Mouse (Mus musculus) stomach, postnatal 0 days (tissue): Measurements from ENCODE around the gene Alox5. TPM values are rescaled to one million over a fixed set of nuclear protein-coding genes. Genes with fewer than 3 reads are reported as not detected.

Experiments
- ATAC-seq: fragments of 200-750 bp; cut with Nextera tagmentation; 2 replicates; pipeline ENCODE4 v1.8.0; 2017; ENCODE audit not compliant: low FRiP score, low TSS enrichment
- DNase-seq: peaks from one replicate; pipeline ENCODE4 v3.0.0-alpha.2; 2016; ENCODE audit warnings: low spot score
- H3K27ac ChIP-seq: fragments of 300-500 bp; sonication (generic); replicated peaks from 2 replicates; pipeline ENCODE4 v1.5.1; 2014; ENCODE audit warnings: mild to moderate bottlenecking, control low read depth
- H3K27me3 ChIP-seq: fragments of 300-500 bp; sonication (generic); 2 replicates; pipeline ENCODE4 v1.6.1; 2014; ENCODE audit warnings: low read length; ENCODE audit not compliant: control insufficient read depth, insufficient read depth
- H3K36me3 ChIP-seq: fragments of 300-500 bp; sonication (generic); 2 replicates; pipeline ENCODE4 v1.6.1; 2014; ENCODE audit warnings: low read length, mixed read lengths; ENCODE audit not compliant: control insufficient read depth, insufficient read depth
- H3K4me1 ChIP-seq: fragments of 300-500 bp; sonication (generic); replicated peaks from 2 replicates; pipeline ENCODE4 v1.6.1; 2014; ENCODE audit warnings: antibody characterized with exemption; ENCODE audit not compliant: control insufficient read depth, insufficient read depth
- H3K4me2 ChIP-seq: fragments of 300-500 bp; sonication (generic); replicated peaks from 2 replicates; pipeline ENCODE4 v1.6.1; 2014; ENCODE audit warnings: low read depth, mild to moderate bottlenecking, control low read depth, moderate library complexity
- H3K4me3 ChIP-seq: fragments of 300-500 bp; sonication (generic); 2 replicates; pipeline ENCODE4 v1.5.1; 2014; ENCODE audit warnings: low read depth, low read length, control low read depth
- H3K9ac ChIP-seq: fragments of 300-500 bp; sonication (generic); 2 replicates; pipeline ENCODE4 v1.6.1; 2014; ENCODE audit warnings: mild to moderate bottlenecking, low read length, control low read depth, mixed read lengths
- H3K9me3 ChIP-seq: fragments of 300-500 bp; sonication (generic); 2 replicates; pipeline ENCODE4 v1.6.1; 2016; ENCODE audit warnings: low read length; ENCODE audit not compliant: control insufficient read depth
- CTCF ChIP-seq: IDR thresholded peaks from 2 replicates; pipeline ENCODE4 v1.5.1; 2016; ENCODE audit warnings: antibody characterized with exemption, low read depth, mild to moderate bottlenecking, moderate library complexity
- EP300 ChIP-seq: optimal IDR thresholded peaks from 2 replicates; pipeline ENCODE3; 2016; ENCODE audit warnings: antibody characterized with exemption
- WGBS: fragments of 180-500 bp; shearing (Covaris S2); extraction: QIAGEN DNeasy Blood & Tissue Kit; methylation state at CpG from one replicate; pipeline ENCODE4 v1.1.7; 2014; 5-methylcytosine and 5-hydroxymethylcytosine counted together
- polyA plus RNA-seq: library from polyadenylated mRNA; unstranded; fragments of >200 nt; fragmentation: Nextera tagmentation; extraction: Ambion mirVana; gene quantifications from 2 replicates; pipeline ENCODE4 v1.2.1, GENCODE M21; 2015

The Alox5 gene
- polyA plus RNA-seq, 1 experiment from 2014 or later, result 1.3 TPM

DNA sequence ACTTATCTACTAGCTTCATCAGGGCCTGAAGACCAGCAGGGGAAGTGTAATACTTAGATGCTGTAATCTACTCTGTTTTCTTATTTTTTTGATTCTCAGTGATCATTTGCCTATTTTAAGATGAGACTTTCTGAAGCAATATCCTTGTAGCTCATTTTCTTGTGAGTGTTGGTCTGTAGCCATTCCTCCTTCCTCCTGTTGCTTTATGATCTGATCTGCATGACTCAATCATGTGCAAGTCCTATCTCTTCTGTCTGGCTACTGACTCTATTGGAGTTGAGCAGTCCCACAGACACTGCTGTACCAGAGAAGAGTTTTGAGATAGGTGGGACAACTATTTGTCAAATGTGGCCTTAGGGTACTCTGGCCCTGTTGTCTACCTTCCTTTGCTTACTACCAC, 86.4 kb downstream of the Alox5 start:
- Histone ChIP-seq H3K9me3 (no peaks in the 10 kb centered on the region), H3K4me3 (no peak overlapping the region), H3K4me2 (no peak overlapping the region), H3K9ac (no peak overlapping the region), H3K4me1 (no peaks in the 10 kb centered on the region), H3K36me3 (no peaks in the 10 kb centered on the region; the same call in 1 of the 2 replicates), H3K27me3 (no peaks in the 10 kb centered on the region), H3K27ac (no peak overlapping the region)
- no peak for TF ChIP-seq EP300
- TF ChIP-seq CTCF, result no peak
- no peak for DNase-seq
- no peak for ATAC-seq

DNA sequence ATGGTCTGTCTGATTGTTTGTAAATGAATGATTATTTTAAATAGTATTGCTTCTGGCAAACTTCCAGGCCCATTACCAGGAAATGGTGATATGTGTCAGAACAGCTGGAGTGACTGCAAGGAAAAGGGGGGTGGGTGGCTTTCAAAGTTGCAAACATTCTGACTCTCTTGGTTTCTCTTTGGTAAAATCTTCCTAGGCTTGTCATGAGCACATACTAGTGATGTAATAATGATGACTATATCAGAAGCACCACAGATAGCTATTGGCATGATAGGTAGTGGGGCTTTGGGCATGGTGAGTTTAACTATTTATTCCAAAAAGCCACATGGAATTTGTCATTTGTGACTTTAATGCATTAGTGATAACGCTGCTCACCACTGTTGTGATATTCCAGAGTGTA, 86.8 kb downstream of the Alox5 start:
- Histone ChIP-seq H3K27ac (no peak overlapping the region), H3K4me3 (no peak overlapping the region), H3K4me1 (no peaks in the 10 kb centered on the region), H3K36me3 (no peaks in the 10 kb centered on the region; the same call in 1 of the 2 replicates), H3K4me2 (no peak overlapping the region), H3K27me3 (no peaks in the 10 kb centered on the region), H3K9me3 (no peaks in the 10 kb centered on the region), H3K9ac (no peak overlapping the region)
- no peak for TF ChIP-seq CTCF
- no peak for TF ChIP-seq EP300
- 67% methylated on average over 1 of the region's 1 CpGs for WGBS
- no peak for ATAC-seq
- DNase-seq, result no peak

DNA sequence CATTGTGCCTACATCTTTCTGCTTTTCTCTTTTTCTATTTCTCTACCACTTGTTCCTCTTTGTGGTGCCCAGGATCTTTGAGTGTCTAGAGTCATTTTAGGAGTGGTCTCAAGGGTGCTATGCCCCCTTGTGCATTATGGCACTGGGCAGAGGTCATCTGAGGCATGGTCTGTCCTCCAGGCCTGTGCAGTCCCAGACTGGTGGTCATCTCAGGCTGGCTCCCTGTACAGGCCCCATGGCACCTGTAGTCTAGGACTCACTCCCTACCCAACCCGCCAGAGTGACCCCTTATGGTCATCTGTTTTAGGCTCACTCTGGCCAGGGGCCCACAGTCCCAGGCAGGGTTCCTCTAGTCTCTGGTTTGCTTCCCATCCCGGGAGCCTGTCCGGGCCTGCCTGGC, 89.5 kb downstream of the Alox5 start:
- H3K4me3 ChIP-seq, result no peak overlapping the region
- DNase-seq (no peak), ATAC-seq (no peak)
- no peak overlapping the region for H3K27ac ChIP-seq
- no peaks in the 10 kb centered on the region for H3K27me3 ChIP-seq
- 87% methylated on average over 3 of the region's 3 CpGs for WGBS
- no peak overlapping the region for H3K4me2 ChIP-seq
- no peak overlapping the region for H3K9ac ChIP-seq
- no peaks in the 10 kb centered on the region; the same call in 1 of the 2 replicates for H3K36me3 ChIP-seq
- no peaks in the 10 kb centered on the region for H3K9me3 ChIP-seq
- H3K4me1 ChIP-seq, result no peaks in the 10 kb centered on the region
- TF ChIP-seq EP300, result no peak
- no peak for TF ChIP-seq CTCF

DNA sequence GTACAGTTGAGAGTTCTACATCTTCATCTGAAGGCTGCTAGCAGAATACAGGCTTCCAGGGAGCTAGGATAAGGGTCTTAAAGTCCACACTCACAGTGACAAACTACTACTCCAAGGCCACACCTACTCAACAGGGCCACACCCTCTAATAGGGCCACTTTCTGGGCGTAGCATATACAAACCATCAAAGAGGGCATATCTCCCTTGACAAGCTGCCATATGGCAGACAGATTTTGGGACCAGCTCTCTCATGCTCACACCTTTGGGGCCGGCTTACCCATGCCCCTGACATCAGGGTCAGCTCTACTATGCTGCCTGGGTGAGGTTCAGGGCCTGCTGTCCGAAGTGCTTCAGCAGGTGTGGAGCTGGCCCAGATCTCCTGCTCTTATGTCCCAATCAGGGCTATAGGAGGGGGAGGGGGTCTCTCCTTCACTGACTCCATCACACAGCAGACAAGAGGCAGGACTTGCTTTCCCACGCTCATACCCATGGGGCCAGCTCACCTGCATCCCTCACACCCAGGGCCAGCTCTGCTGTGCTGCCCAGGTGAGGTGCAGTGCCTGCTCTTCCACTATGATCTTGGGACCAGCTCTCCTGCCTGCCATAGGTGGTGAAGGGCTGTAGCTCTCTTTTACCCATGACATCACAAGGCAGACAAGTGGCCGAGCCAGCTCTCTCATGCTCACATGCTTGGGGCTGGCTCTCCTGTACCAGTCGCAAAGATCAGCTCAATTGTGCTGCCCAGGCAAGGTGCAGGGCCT, 90.6 kb downstream of the Alox5 start:
- Histone ChIP-seq H3K27me3 (no peaks in the 10 kb centered on the region), H3K27ac (no peak overlapping the region), H3K9me3 (no peaks in the 10 kb centered on the region), H3K9ac (no peak overlapping the region), H3K4me3 (no peak overlapping the region), H3K36me3 (no peaks in the 10 kb centered on the region), H3K4me1 (no peaks in the 10 kb centered on the region), H3K4me2 (no peak overlapping the region)
- 74% methylated on average over 6 of the region's 6 CpGs for WGBS
- DNase-seq, result no peak
- ATAC-seq, result peak; percentile 26; the same call in 1 of the 2 replicates
- no peak for TF ChIP-seq EP300
- no peak for TF ChIP-seq CTCF

DNA sequence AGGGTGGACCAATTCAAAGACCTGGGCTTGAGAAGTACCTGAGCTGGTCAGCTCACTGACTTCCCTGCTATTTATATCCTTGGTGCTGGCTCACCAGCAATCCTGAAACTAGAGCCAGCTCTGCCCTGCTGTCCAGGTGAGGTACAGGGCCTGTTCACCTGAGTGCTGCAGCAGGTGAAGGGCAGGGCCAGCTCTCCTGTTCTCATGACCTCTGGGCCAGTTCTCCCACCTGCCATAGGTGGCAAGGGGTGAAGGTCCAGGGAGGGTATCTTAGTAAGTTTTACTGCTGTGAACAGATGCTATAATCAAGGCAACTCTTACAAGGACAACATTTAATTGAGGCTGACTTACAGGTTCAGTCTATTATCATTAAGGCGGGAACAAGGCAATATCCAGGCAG, 91.2 kb downstream of the Alox5 start:
- no peak overlapping the region for H3K4me3 ChIP-seq
- 0 out of 2 replicates have a peak, but pooled peaks have one; percentile 47 for ATAC-seq
- 93% methylated on average over 1 of the region's 1 CpGs for WGBS
- H3K27ac ChIP-seq, result no peak overlapping the region
- no peak for DNase-seq
- H3K36me3 ChIP-seq, result no peaks in the 10 kb centered on the region
- TF ChIP-seq CTCF, result no peak
- TF ChIP-seq EP300, result no peak
- no peaks in the 10 kb centered on the region for H3K27me3 ChIP-seq
- no peak overlapping the region for H3K9ac ChIP-seq
- H3K4me2 ChIP-seq, result no peak overlapping the region
- no peaks in the 10 kb centered on the region for H3K9me3 ChIP-seq
- no peaks in the 10 kb centered on the region for H3K4me1 ChIP-seq

DNA sequence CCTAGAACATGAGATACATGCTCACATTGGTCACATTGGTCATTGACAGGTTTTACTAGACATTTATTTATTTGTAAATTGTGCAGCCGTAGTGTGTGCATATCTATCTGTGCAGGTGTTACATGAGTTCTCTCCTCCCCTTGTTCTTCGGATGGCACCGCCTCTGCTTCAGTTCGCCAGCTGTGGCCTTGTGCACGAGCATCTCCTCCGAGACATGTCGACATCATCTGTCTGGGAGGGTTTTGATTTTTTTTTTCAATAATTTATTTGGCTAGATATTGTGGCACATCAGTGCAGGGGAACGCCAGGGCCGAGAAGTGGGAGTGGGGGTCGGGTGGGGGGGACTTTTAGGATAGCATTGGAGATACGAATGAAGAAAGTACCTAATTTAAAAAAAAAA, 93.0 kb downstream of the Alox5 start:
- no peak for ATAC-seq
- no peaks in the 10 kb centered on the region for H3K9me3 ChIP-seq
- 82% methylated on average over 11 of the region's 11 CpGs for WGBS

More for the DNA sequence above, 93.0 kb downstream of the Alox5 start:
- no peak for DNase-seq
- Histone ChIP-seq H3K27ac (no peak overlapping the region), H3K27me3 (no peaks in the 10 kb centered on the region), H3K4me3 (no peak overlapping the region), H3K9ac (no peak overlapping the region), H3K4me1 (no peaks in the 10 kb centered on the region), H3K36me3 (no peaks in the 10 kb centered on the region), H3K4me2 (no peak overlapping the region)
- no peak for TF ChIP-seq CTCF
